ENCODE assay signal across 19 mouse cellular contexts in the genomic region with DNA sequence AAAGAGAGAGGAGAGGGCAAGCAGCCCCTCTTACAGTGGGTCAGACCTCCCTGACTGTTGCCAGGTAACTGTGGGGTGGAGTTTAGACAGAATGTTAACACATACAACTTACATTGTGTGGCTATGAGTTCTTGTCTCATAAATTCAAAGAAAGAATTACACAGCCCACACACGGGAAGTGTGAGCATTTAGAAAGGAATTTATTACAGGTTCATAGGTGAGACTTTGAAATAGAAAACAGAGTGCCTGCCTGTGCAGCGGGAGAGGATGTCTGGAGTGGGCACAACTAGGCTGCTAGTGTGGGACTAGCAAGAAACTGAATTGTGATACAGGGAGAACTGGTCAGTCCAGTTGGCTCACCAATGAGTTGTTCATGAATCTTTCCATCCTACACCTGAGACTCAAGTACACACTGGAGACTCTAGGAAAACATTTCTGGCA.
DNase-seq lines count a peak whose midpoint lies in the region; ATAC-seq lines count a peak whose summit lies in the region.
"Had no signal": no experiment of that assay in that cellular context is flagged by ENCODE, and none has a peak within 500 bp of the region (broad histone marks: within the 10 kb centered on the region; RNA-seq: fewer than 3 reads in every experiment).

No protein-coding gene starts in this region.

- H3K4me3 ChIP-seq in embryonic facial prominence, embryonic 11.5 days (ENCODE audit: low read depth, low read length): no peak overlapping the region
- H3K4me3 ChIP-seq in embryonic facial prominence, embryonic 10.5 days: no peak overlapping the region
- no peak overlapping the region for H3K4me3 ChIP-seq in embryonic facial prominence, embryonic 14.5 days (ENCODE audit: low read depth, low read length)
- H3K4me3 ChIP-seq: heart, embryonic 12.5 days; liver, embryonic 15.5 days; midbrain, embryonic 10.5 days; neural tube, embryonic 15.5 days had no signal

- no peaks in the 10 kb centered on the region for H3K4me1 ChIP-seq in embryonic facial prominence, embryonic 11.5 days (ENCODE audit: control insufficient read depth, insufficient read depth, low read length)
- no peaks in the 10 kb centered on the region for H3K4me1 ChIP-seq in embryonic facial prominence, embryonic 10.5 days
- no peaks in the 10 kb centered on the region for H3K4me1 ChIP-seq in embryonic facial prominence, embryonic 14.5 days (ENCODE audit: control insufficient read depth, insufficient read depth, low read length)
- H3K4me1 ChIP-seq: heart, embryonic 12.5 days; liver, embryonic 15.5 days; midbrain, embryonic 10.5 days; neural tube, embryonic 15.5 days had no signal

- H3K9me3 ChIP-seq in embryonic facial prominence, embryonic 11.5 days (replicated peaks; ENCODE audit: control insufficient read depth, low read length): no peaks in the 10 kb centered on the region
- no peaks in the 10 kb centered on the region for H3K9me3 ChIP-seq in embryonic facial prominence, embryonic 10.5 days
- no peaks in the 10 kb centered on the region for H3K9me3 ChIP-seq in embryonic facial prominence, embryonic 14.5 days (ENCODE audit: control insufficient read depth, low read length)
- H3K9me3 ChIP-seq: heart, embryonic 12.5 days; liver, embryonic 15.5 days; midbrain, embryonic 10.5 days; neural tube, embryonic 15.5 days had no signal

- no peaks in the 10 kb centered on the region for H3K36me3 ChIP-seq in embryonic facial prominence, embryonic 11.5 days (replicated peaks; ENCODE audit: control insufficient read depth, insufficient read depth, low read depth, low read length)
- H3K36me3 ChIP-seq in embryonic facial prominence, embryonic 10.5 days (replicated peaks): no peaks in the 10 kb centered on the region
- H3K36me3 ChIP-seq in embryonic facial prominence, embryonic 14.5 days (ENCODE audit: control insufficient read depth, insufficient read depth, low read length): no peaks in the 10 kb centered on the region
- H3K36me3 ChIP-seq: heart, embryonic 12.5 days; liver, embryonic 15.5 days; midbrain, embryonic 10.5 days; neural tube, embryonic 15.5 days had no signal

- H3K4me2 ChIP-seq in embryonic facial prominence, embryonic 11.5 days (ENCODE audit: low read depth, low read length): no peak overlapping the region
- no peak overlapping the region for H3K4me2 ChIP-seq in embryonic facial prominence, embryonic 14.5 days (ENCODE audit: low read depth, low read length)
- H3K4me2 ChIP-seq: heart, embryonic 12.5 days; liver, embryonic 15.5 days; neural tube, embryonic 15.5 days had no signal

- H3K9ac ChIP-seq in embryonic facial prominence, embryonic 11.5 days (replicated peaks; ENCODE audit: low read length): no peak overlapping the region
- H3K9ac ChIP-seq in embryonic facial prominence, embryonic 14.5 days (ENCODE audit: low read depth, low read length): no peak overlapping the region
- H3K9ac ChIP-seq: heart, embryonic 12.5 days; liver, embryonic 15.5 days; neural tube, embryonic 15.5 days had no signal

- WGBS in embryonic facial prominence, embryonic 11.5 days: 73% methylated on average over 2 of the region's 2 CpGs
- WGBS in embryonic facial prominence, embryonic 10.5 days: 78% methylated on average over 2 of the region's 2 CpGs
- WGBS in embryonic facial prominence, embryonic 14.5 days: 55% methylated on average over 2 of the region's 2 CpGs

- DNase-seq in embryonic facial prominence, embryonic 11.5 days (ENCODE audit: low spot score): no peak
- no peak for DNase-seq in embryonic facial prominence, embryonic 10.5 days (ENCODE audit: low spot score)
- peak; percentile 22 for DNase-seq in embryonic facial prominence, embryonic 14.5 days (ENCODE audit: low spot score)
- peak; percentile 3 to 15 for DNase-seq in kidney, postnatal 4 days
- DNase-seq in lung, postnatal 10 days: peak; percentile 53
- DNase-seq in layer of hippocampus, postnatal 36 days: no peak
- no peak for DNase-seq in adrenal gland, adult 8-10 months
- no peak for DNase-seq in heart, adult 8-10 months (ENCODE audit: low spot score)
- DNase-seq: adrenal gland, postnatal 36 days; cerebellum, postnatal 10 days; gastrocnemius, postnatal 25 days; left cerebral cortex, postnatal 4 days; retina, postnatal 1 day; spleen, adult 18-20 months; thymus, postnatal 25 days had no signal

- H3K27ac ChIP-seq in embryonic facial prominence, embryonic 11.5 days (replicated peaks; ENCODE audit: low read depth, low read length): no peak overlapping the region
- H3K27ac ChIP-seq in embryonic facial prominence, embryonic 10.5 days (replicated peaks): no peak overlapping the region
- H3K27ac ChIP-seq in embryonic facial prominence, embryonic 14.5 days (replicated peaks; ENCODE audit: low read depth, low read length): no peak overlapping the region
- H3K27ac ChIP-seq: liver, embryonic 15.5 days; midbrain, embryonic 10.5 days; neural tube, embryonic 15.5 days had no signal

- 0 out of 2 replicates have a peak, but pooled peaks have one; percentile 59 for ATAC-seq in embryonic facial prominence, embryonic 11.5 days (replicated peaks; ENCODE audit: insufficient number of reproducible peaks, low FRiP score, low TSS enrichment, low read depth)
- ATAC-seq in embryonic facial prominence, embryonic 14.5 days (ENCODE audit: low read depth): 0 out of 2 replicates have a peak, but pooled peaks have one; percentile 22

- no peaks in the 10 kb centered on the region for H3K27me3 ChIP-seq in embryonic facial prominence, embryonic 11.5 days (ENCODE audit: control insufficient read depth, insufficient read depth, low read length)
- no peaks in the 10 kb centered on the region for H3K27me3 ChIP-seq in embryonic facial prominence, embryonic 10.5 days (replicated peaks; ENCODE audit: low read depth, poor library complexity, severe bottlenecking)
- H3K27me3 ChIP-seq in embryonic facial prominence, embryonic 14.5 days (replicated peaks; ENCODE audit: control insufficient read depth, insufficient read depth, low read length): no peaks in the 10 kb centered on the region
- H3K27me3 ChIP-seq: heart, embryonic 12.5 days; liver, embryonic 15.5 days; neural tube, embryonic 15.5 days had no signal

Comparison
In these comparisons a context has a peak if more than half of its experiments do, and no peak if none do; other contexts are left out.
1. DNase-seq: peak in embryonic facial prominence, embryonic 14.5 days (single experiment), kidney, postnatal 4 days (2 of 2) and lung, postnatal 10 days (single experiment); none in embryonic facial prominence, embryonic 11.5 days (single experiment), embryonic facial prominence, embryonic 10.5 days (single experiment), layer of hippocampus, postnatal 36 days (0 of 2), adrenal gland, adult 8-10 months (single experiment) and heart, adult 8-10 months (single experiment).